Mouse (Mus musculus) midbrain, postnatal 0 days (tissue): ENCODE measurements around the gene Tmem169. TPM values are rescaled to one million over a fixed set of nuclear protein-coding genes. Genes with fewer than 3 reads are reported as not detected.

Source experiments
- ATAC-seq: fragments of 200-750 bp; cut with Nextera tagmentation; 2 replicates; pipeline ENCODE4 v1.8.0; 2017; ENCODE audit warnings: moderate number of reproducible peaks, mild to moderate bottlenecking, moderate TSS enrichment, moderate library complexity; ENCODE audit not compliant: low FRiP score
- DNase-seq: peaks from one replicate; pipeline ENCODE4 v3.0.0-alpha.2; 2015; ENCODE audit warnings: low spot score
- H3K27ac ChIP-seq: fragments of 300-500 bp; sonication (generic); 2 replicates; pipeline ENCODE4 v1.5.1; 2014; ENCODE audit warnings: low read depth, mild to moderate bottlenecking, low read length, mixed read lengths
- H3K27me3 ChIP-seq: fragments of 300-500 bp; sonication (generic); 2 replicates; pipeline ENCODE4 v1.6.1; 2014; ENCODE audit warnings: low read length, control low read depth, mixed read lengths; ENCODE audit not compliant: insufficient read depth
- H3K36me3 ChIP-seq: fragments of 300-500 bp; sonication (generic); 2 replicates; pipeline ENCODE4 v1.6.1; 2014; ENCODE audit warnings: low read length, control low read depth, mixed read lengths; ENCODE audit not compliant: insufficient read depth
- H3K4me1 ChIP-seq: fragments of 300-500 bp; sonication (generic); 2 replicates; pipeline ENCODE4 v1.6.1; 2014; ENCODE audit warnings: mild to moderate bottlenecking, control low read depth, antibody characterized with exemption, low read length, mixed read lengths; ENCODE audit not compliant: insufficient read depth
- H3K4me2 ChIP-seq: fragments of 300-500 bp; sonication (generic); 2 replicates; pipeline ENCODE4 v1.6.1; 2014; ENCODE audit warnings: low read depth, mild to moderate bottlenecking, low read length, mixed read lengths; ENCODE audit not compliant: poor library complexity, severe bottlenecking
- H3K4me3 ChIP-seq: fragments of 300-500 bp; sonication (generic); 2 replicates; pipeline ENCODE4 v1.5.1; 2014; ENCODE audit warnings: low read depth, mild to moderate bottlenecking, low read length, moderate library complexity
- H3K9ac ChIP-seq: fragments of 300-500 bp; sonication (generic); replicated peaks from 2 replicates; pipeline ENCODE4 v1.6.1; 2014; ENCODE audit warnings: mild to moderate bottlenecking, low read length, moderate library complexity, mixed read lengths; ENCODE audit not compliant: poor library complexity, severe bottlenecking
- H3K9me3 ChIP-seq: fragments of 300-500 bp; sonication (generic); 2 replicates; pipeline ENCODE4 v1.6.1; 2016; ENCODE audit warnings: low read length, control low read depth
- CTCF ChIP-seq: IDR thresholded peaks from 2 replicates; pipeline ENCODE4 v1.5.1; 2016; ENCODE audit warnings: antibody characterized with exemption, mild to moderate bottlenecking
- WGBS: fragments of 180-500 bp; shearing (Covaris S2); extraction: QIAGEN DNeasy Blood & Tissue Kit; methylation state at CpG from one replicate; pipeline ENCODE4 v1.1.7; 2014; 5-methylcytosine and 5-hydroxymethylcytosine counted together
- polyA plus RNA-seq: library from polyadenylated mRNA; unstranded; fragments of >200 nt; fragmentation: Nextera tagmentation; extraction: Ambion mirVana; gene quantifications from 2 replicates; pipeline ENCODE4 v1.2.1, GENCODE M21; 2015
- total RNA-seq: library from RNA; depleted of rRNA; stranded (reverse); fragments of >200 nt; gene quantifications from 2 replicates; pipeline ENCODE4 v1.2.3, GENCODE M21; 2014

Gene Tmem169
- total and polyA plus RNA-seq, 2 experiments from 2014 or later = 34.1 to 37.3 TPM

DNA sequence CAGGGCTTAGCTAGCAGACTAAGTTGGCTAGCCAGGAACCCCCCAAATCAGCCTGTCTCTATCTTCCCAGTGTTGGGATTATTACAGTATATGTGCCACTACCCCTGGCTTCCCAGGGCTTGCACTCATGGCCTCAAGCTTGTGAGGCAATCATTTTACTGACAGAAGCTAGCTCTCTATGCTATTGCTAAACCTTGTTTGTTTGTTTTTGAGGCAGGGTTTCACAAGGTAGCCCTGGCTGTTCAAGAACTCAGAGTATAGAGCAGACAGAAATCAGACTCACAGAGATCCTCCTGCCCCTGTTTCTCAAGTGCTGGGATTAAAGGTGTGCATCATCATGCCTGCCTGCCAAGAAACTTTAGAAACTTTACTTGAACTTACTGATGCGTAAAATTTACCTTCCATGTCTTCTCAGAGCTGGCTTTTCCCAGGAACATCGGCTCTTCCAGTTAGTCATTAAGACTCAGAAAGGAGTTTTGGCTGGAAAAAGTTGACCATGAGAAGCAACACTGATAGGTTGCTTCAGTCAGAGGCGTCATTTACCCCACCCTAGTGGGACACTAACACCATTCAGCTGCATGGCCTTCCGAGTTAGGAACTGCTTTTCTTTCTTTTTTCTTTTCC is 4.5 kb downstream of the Tmem169 start:
- WGBS = 91% methylated on average over 4 of the region's 4 CpGs
- no peak for TF ChIP-seq CTCF
- ATAC-seq (no peak), DNase-seq (no peak)
- H3K4me1 ChIP-seq = peaks cover 7% of the 10 kb centered on the region
- no peaks in the 10 kb centered on the region for H3K9me3 ChIP-seq
- H3K4me2 ChIP-seq = no peak overlapping the region
- H3K4me3 ChIP-seq = no peak overlapping the region
- H3K36me3 ChIP-seq = 0 out of 2 replicates have a peak, but pooled peaks cover 5% of the 10 kb centered on the region
- no peak overlapping the region for H3K27ac ChIP-seq
- H3K27me3 ChIP-seq = no peaks in the 10 kb centered on the region
- no peak overlapping the region for H3K9ac ChIP-seq

GRCm38 (mm10) chr1:72290896-72291295 is 6.7 kb downstream of the Tmem169 start:
- Histone ChIP-seq H3K9me3 (no peaks in the 10 kb centered on the region), H3K4me2 (no peak overlapping the region), H3K27ac (no peak overlapping the region), H3K27me3 (no peaks in the 10 kb centered on the region), H3K4me3 (no peak overlapping the region), H3K4me1 (peaks cover 2% of the 10 kb centered on the region; the same call in 1 of the 2 replicates), H3K36me3 (0 out of 2 replicates have a peak, but pooled peaks cover 5% of the 10 kb centered on the region), H3K9ac (no peak overlapping the region)
- no peak for DNase-seq
- WGBS = 94% methylated on average over 4 of the region's 4 CpGs
- ATAC-seq = no peak
- no peak for TF ChIP-seq CTCF

GRCm38 (mm10) chr1:72291421-72291820 is 7.3 kb downstream of the Tmem169 start:
- no peak overlapping the region for H3K9ac ChIP-seq
- peaks cover under 1% of the 10 kb centered on the region; the same call in 1 of the 2 replicates for H3K4me1 ChIP-seq
- H3K4me2 ChIP-seq = no peak overlapping the region
- H3K36me3 ChIP-seq = 0 out of 2 replicates have a peak, but pooled peaks cover 5% of the 10 kb centered on the region
- DNase-seq (no peak), ATAC-seq (no peak)
- no peak overlapping the region for H3K27ac ChIP-seq
- H3K4me3 ChIP-seq = no peak overlapping the region
- TF ChIP-seq CTCF = no peak
- 90% methylated on average over 4 of the region's 4 CpGs for WGBS
- no peaks in the 10 kb centered on the region for H3K27me3 ChIP-seq
- H3K9me3 ChIP-seq = no peaks in the 10 kb centered on the region

- 0 out of 2 replicates have a peak, but pooled peaks cover 5% of the 10 kb centered on the region for H3K36me3 ChIP-seq
- no peak overlapping the region for H3K27ac ChIP-seq
- H3K9ac ChIP-seq = no peak overlapping the region
- H3K27me3 ChIP-seq = no peaks in the 10 kb centered on the region
- DNase-seq = no peak
- H3K9me3 ChIP-seq = no peaks in the 10 kb centered on the region
- H3K4me3 ChIP-seq = no peak overlapping the region
- no peak overlapping the region for H3K4me2 ChIP-seq
- ATAC-seq = no peak
- H3K4me1 ChIP-seq = no peaks in the 10 kb centered on the region; the same call in 1 of the 2 replicates
- 85% methylated on average over 2 of the region's 2 CpGs for WGBS
- no peak for TF ChIP-seq CTCF
Measured at GRCm38 (mm10) chr1:72291925-72292324, 7.8 kb downstream of the Tmem169 start.

DNA sequence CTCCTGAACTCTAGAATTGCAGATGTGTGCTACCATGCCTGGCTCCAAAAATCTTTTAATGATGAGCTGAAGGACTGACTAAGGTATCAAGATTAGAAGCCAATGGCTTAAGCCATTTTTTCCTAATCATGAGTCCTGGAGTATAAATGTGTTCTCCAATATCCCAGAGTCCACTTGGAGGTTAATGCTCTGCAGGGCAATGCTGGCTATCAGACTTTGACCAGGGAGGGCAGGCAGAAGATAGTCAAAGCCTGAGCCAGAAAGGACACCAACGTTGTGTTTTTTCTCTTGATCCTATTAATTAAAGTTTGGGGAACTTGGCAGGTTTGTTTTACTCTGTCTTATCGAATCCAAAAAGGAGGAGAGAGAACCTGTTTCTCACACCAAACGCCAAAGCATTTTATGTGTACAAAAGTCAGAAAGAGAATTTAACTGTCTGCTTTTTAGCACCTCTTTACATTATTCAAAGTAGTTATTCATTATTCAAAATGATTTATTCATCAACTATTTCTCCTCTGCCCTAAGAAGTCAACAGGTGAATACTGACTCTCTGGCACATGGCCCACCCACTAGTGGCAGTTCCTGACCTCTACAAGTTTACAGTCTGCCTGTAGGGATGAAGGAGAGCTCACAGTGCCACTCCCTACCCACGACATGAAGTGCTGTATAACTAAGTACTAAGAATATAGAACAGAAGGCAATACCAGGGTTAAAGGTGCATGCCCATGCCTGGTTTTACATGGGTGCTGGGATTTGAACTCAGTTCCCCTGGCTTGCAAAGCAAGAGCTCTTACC is 9.9 kb downstream of the Tmem169 start:
- 82% methylated on average over 4 of the region's 4 CpGs for WGBS

GRCm38 (mm10) chr1:72295746-72296145 is 11.6 kb downstream of the Tmem169 start:
- no peak overlapping the region for H3K4me3 ChIP-seq
- WGBS = 90% methylated on average over 8 of the region's 8 CpGs
- no peaks in the 10 kb centered on the region for H3K9me3 ChIP-seq
- no peak for ATAC-seq
- H3K4me2 ChIP-seq = no peak overlapping the region
- H3K36me3 ChIP-seq = peaks cover 19% of the 10 kb centered on the region
- DNase-seq = no peak
- H3K9ac ChIP-seq = no peak overlapping the region
- no peaks in the 10 kb centered on the region for H3K27me3 ChIP-seq
- TF ChIP-seq CTCF = no peak
- H3K27ac ChIP-seq = no peak overlapping the region
- no peaks in the 10 kb centered on the region for H3K4me1 ChIP-seq

More for the DNA sequence above, 9.9 kb downstream of the Tmem169 start:
- H3K27me3 ChIP-seq = no peaks in the 10 kb centered on the region
- no peak for TF ChIP-seq CTCF
- H3K27ac ChIP-seq = no peak overlapping the region
- H3K4me2 ChIP-seq = no peak overlapping the region
- DNase-seq (no peak), ATAC-seq (no peak)
- no peaks in the 10 kb centered on the region for H3K9me3 ChIP-seq
- H3K4me1 ChIP-seq = no peaks in the 10 kb centered on the region
- H3K4me3 ChIP-seq = no peak overlapping the region
- H3K36me3 ChIP-seq = peaks cover 8% of the 10 kb centered on the region; the same call in 1 of the 2 replicates
- H3K9ac ChIP-seq = no peak overlapping the region
